Comparison of ENCODE assay signal across 8 mouse cellular contexts in genomic region chr13:74493911-74494679, GRCm38 (mm10). TPM values are rescaled to one million over a fixed set of nuclear protein-coding genes. Genes with fewer than 3 reads are reported as not detected.
A peak's percentile ranks its signal among the peaks of the same experiment; 100 is the strongest.
DNase-seq lines count a peak whose midpoint lies in the region; ATAC-seq lines count a peak whose summit lies in the region.

Gene Zfp825, minus strand, starts transcription at chr13:74493992.

- peak within 1 kb of the TSS; percentile 83 for H3K4me2 ChIP-seq in forebrain, embryonic 14.5 days (ENCODE audit: low read length)
- peak within 1 kb of the TSS; percentile 89 for H3K4me2 ChIP-seq in neural tube, embryonic 15.5 days

- H3K27me3 ChIP-seq in forebrain, embryonic 14.5 days (replicated peaks; ENCODE audit: control insufficient read depth, insufficient read depth, low read length): no peaks in the 10 kb centered on the region
- no peaks in the 10 kb centered on the region for H3K27me3 ChIP-seq in neural tube, embryonic 15.5 days (replicated peaks)

- no peaks in the 10 kb centered on the region for H3K4me1 ChIP-seq in forebrain, embryonic 14.5 days (ENCODE audit: control insufficient read depth, insufficient read depth, low read length)
- peaks cover 13% of the 10 kb centered on the region for H3K4me1 ChIP-seq in neural tube, embryonic 15.5 days

- peak within 1 kb of the TSS; percentile 55 for H3K4me3 ChIP-seq in forebrain, embryonic 14.5 days (ENCODE audit: low read depth, low read length)
- H3K4me3 ChIP-seq in neural tube, embryonic 15.5 days (replicated peaks): peak within 1 kb of the TSS; percentile 61

- DNase-seq in ES-CJ7 (ENCODE audit: low read depth, low spot score): peak; percentile 90
- peak; percentile 42 for DNase-seq in cerebellum, adult 11 months
- DNase-seq in forebrain, embryonic 14.5 days (ENCODE audit: low spot score): peak; percentile 92
- DNase-seq in heart, postnatal 14 days: peak; percentile 67 to 73
- DNase-seq in layer of hippocampus, adult 11-12 months (ENCODE audit: low spot score): peak; percentile 79
- DNase-seq in lung, adult 18-20 months: peak; percentile 74 to 78
- peak; percentile 64 for DNase-seq in testis, postnatal 14 days (ENCODE audit: low spot score)

- no peaks in the 10 kb centered on the region for H3K9me3 ChIP-seq in forebrain, embryonic 14.5 days (replicated peaks; ENCODE audit: control insufficient read depth, low read length)
- no peaks in the 10 kb centered on the region for H3K9me3 ChIP-seq in neural tube, embryonic 15.5 days (replicated peaks)

- intact Hi-C loops in heart, postnatal 14 days (cut with DNase I): no loop called here

- H3K9ac ChIP-seq in forebrain, embryonic 14.5 days (ENCODE audit: low read length): peak within 1 kb of the TSS; percentile 83
- H3K9ac ChIP-seq in neural tube, embryonic 15.5 days (replicated peaks): peak within 1 kb of the TSS; percentile 72

- peak; percentile 99 for ATAC-seq in forebrain, embryonic 14.5 days
- peak; percentile 99 for ATAC-seq in neural tube, embryonic 15.5 days (ENCODE audit: low FRiP score)

- H3K27ac ChIP-seq in forebrain, embryonic 14.5 days (ENCODE audit: low read depth, low read length): peak within 1 kb of the TSS; percentile 83
- peak within 1 kb of the TSS; percentile 87 for H3K27ac ChIP-seq in neural tube, embryonic 15.5 days (replicated peaks)

- no peaks in the 10 kb centered on the region for H3K36me3 ChIP-seq in forebrain, embryonic 14.5 days (ENCODE audit: control insufficient read depth, insufficient read depth, low read length)
- no peaks in the 10 kb centered on the region for H3K36me3 ChIP-seq in neural tube, embryonic 15.5 days

- WGBS in forebrain, embryonic 14.5 days: under 1% methylated on average over 23 of the region's 23 CpGs
- WGBS in neural tube, embryonic 15.5 days: under 1% methylated on average over 23 of the region's 23 CpGs

RNA-seq across cellular contexts. Expression of gene Zfp825, which starts in this region (rescaled TPM):
- 15.2 and 18.0 TPM in 2 replicates for polyA plus RNA-seq in forebrain, embryonic 14.5 days (2014; fragmentation: Nextera tagmentation; extraction: Ambion mirVana)
- 1 to 10 TPM; 5.9 to 6.9 TPM for total RNA-seq in heart, postnatal 14 days (2021)
- 15.1 and 17.3 TPM in 2 replicates for polyA plus RNA-seq in neural tube, embryonic 15.5 days (2015; fragmentation: Nextera tagmentation; extraction: Ambion mirVana)

Comparison
In these comparisons a context has a peak if more than half of its experiments do, and no peak if none do; other contexts are left out.
1. Peak in every context shown above with its lines: DNase-seq, ATAC-seq, H3K4me3 ChIP-seq and H3K27ac ChIP-seq.
2. DNase-seq: peak in every context shown above with its lines; median percentile 92 in forebrain, embryonic 14.5 days; 90 in ES-CJ7; 79 in layer of hippocampus, adult 11-12 months; 76 in lung, adult 18-20 months; 70 in heart, postnatal 14 days; 64 in testis, postnatal 14 days; 42 in cerebellum, adult 11 months.